Mouse (Mus musculus) large intestine, adult 2 months (tissue): ENCODE data around the gene Tinf2. TPM values are rescaled to one million over a fixed set of nuclear protein-coding genes. Genes with fewer than 3 reads are reported as not detected.

ENCODE experiments used
- DNase-seq: peaks from one replicate; pipeline ENCODE4 v3.0.0-alpha.2; 2012; ENCODE audit warnings: low read depth, low spot score
- WGBS: fragments of 180-500 bp; shearing (Covaris S2); methylation state at CpG from one replicate; pipeline ENCODE4 v1.1.7; 2018; 5-methylcytosine and 5-hydroxymethylcytosine counted together
- polyA plus RNA-seq: library from polyadenylated mRNA; depleted of rRNA; stranded (reverse); fragments of >200 nt; gene quantifications from 2 replicates; pipeline ENCODE4 v1.2.3, GENCODE M21; 2012; rRNA removed

Gene Tinf2
- polyA plus RNA-seq, result 16.5 and 22.5 TPM in 2 replicates

DNA sequence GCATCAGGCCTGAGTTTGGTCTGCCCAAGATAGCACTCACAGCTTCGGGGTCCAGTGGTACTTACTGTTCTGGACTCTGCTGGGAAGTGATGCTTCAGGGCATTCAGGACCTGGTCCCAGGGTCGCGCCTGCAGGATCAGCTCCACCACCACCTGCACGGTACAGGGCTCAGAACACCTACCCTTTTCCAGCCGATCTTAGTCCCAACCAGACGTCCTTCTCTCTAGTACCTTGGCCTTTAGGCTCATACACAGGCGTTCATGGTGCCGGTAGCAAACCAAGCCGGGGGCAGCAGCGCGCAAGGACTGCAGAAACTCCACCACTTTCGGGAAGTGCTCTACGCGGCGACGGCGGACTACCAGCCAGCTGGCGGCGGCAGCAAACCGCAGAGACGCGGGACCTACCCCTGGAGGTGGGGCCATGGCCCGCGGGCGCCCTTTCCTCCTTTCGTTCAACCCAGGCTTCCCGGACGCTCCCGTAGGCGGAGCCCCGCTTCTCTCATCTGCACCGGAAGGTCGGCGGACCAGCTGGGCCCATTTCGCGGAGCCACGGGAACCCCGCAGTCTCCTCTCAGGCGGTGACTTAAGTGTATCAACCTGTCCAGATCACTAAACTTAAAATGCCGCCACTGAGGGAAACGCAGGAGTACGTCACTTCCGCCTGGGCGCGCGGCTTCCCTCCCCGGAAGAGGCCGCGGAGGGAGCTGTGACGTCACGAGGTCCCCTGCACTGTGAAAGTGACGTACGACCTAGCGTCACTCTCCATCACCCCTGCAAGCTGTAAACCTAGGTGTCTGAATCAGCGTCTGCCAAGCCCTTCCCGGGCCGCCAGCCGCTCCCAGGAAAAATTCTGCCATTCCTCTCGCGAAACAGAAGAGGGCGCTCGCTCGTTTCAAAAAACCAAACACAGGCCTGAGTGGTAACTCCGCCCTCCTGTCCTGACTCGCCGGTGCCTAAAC, at the start of gene Tinf2:
Gene Tinf2 (minus strand): TSS at position 661 of the 958 bp plus-strand sequence.
- under 1% methylated on average over 66 of the region's 66 CpGs for WGBS
- peak; percentile 87 for DNase-seq

DNA sequence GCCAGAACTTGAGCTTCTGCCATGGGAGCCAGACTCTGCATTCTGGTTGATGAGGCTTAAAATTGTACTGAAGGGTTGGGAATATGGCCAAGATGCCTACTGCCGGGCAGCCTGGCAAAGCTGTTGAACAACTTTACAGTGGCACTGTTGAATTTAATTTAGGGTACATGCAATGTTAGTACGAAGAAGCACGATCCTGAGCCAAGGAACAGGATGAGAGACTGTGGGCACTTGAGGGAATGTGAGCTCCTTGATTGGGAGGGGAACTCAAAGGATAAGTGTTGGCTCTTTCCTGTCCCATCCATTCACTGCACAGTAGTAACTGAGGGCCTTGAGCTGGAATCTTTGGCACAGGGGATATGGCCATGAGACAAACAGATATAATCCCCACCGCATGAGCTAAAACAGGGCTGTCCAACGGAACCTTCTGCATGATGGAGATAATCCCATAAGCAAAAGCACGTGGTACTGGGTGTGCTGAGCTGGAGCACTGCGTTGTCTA, 49.0 kb upstream of the Tinf2 start:
- WGBS, result 73% methylated on average over 7 of the region's 7 CpGs

DNA sequence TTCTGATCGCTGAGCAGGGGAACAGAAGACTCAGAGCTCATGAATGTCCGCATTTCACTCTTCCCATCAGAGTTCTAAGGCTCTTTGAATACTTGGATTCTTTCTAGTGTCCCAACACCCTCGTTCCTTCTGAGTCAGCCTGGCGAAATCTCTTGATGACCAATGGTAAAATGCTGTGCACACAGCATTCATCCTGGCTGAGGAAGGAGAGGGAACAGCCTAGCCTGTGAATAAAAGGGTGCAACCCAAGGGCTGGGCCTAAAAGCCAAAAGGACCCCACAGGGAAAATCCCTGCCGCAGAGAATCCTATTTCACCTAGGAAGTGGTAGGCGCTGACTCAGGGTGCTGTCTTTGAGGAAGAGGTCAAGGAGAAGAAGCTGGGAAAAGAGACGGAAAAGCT, 48.5 kb upstream of the Tinf2 start:
- WGBS, result 82% methylated on average over 7 of the region's 7 CpGs
- DNase-seq, result no peak

More for the DNA sequence above, 49.0 kb upstream of the Tinf2 start:
- DNase-seq, result no peak

DNA sequence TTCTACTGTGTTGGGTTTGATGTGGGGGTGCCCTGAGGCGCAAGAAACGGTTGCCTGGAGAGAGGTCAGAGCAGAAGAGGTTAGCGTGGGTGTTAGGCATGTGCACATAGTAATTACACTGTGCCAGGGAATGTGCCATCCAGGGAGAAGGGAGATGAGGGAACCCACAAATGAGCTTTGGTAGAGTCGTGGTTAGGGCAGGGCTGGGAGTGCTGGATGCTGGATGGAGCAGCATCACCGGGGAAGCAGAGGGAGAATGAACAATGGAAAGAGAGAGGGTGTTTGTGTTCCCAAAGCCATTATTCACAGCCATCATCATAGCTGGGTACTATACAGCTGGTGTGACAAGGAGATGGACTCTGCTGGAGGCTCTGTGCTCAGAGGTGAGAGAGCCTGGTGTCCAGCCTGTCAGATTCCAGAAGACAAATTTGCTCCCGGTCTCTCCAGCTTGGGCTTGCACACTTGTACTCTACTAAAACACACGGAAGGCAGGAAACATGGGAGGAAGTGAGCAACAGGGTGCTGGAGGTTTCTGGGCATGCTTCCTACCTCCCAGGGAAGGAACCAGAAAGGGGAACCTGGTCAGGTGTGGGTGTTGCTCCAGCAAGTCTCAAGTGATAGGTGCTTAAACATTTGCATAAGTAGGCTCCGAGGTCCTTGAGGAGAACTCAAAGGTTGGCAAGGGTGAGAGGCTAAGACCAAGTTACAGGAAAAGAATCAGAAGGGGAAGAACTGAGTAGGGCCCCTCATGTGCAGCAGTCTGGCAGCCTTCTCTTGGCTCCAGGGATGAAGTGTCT, 46.5 kb upstream of the Tinf2 start:
- WGBS, result 65% methylated on average over 8 of the region's 8 CpGs
- DNase-seq, result no peak

DNA sequence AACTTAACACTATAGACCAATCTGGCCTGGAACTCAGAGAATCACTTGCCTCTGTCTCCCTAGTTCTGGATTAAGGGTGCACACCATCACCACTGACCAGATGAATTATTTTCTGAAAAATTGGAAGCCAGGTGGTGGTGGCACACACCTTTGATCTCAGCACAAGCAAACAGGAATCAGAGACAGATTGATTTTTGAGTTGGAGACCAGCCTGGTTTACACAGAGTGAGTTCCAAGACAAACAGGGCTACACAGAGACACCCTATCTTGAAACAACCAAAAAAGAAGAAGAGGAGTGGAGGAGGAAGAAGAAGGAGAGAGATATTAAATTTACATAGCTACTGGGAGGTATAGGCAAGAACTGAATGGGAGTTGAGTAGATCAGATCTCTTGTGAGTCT, 44.6 kb upstream of the Tinf2 start:
- DNase-seq, result no peak

DNA sequence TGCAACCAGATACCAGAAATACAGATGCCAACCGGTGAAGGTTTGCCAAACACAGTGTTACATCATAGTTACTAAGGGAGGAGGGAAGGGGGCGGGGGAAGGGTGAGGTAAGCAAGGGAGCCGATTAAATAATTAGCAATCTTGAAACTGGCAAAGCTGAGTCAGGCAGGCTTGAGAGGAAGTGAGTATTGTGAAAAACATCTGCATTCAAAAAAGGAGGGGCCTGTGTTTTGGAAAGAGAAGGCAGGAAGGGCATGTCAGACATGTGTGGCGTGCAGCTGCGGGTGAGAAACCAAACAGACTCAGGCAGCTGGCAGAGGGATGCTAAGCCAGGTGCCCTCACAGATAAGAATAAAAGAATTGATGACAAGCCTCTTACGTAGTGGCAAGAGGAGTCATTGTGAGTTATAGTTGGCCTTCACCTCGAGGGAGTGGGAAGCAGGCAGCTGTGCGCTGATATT, 42.8 kb upstream of the Tinf2 start:
- no peak for DNase-seq
- WGBS, result 27% methylated on average over 8 of the region's 8 CpGs

DNA sequence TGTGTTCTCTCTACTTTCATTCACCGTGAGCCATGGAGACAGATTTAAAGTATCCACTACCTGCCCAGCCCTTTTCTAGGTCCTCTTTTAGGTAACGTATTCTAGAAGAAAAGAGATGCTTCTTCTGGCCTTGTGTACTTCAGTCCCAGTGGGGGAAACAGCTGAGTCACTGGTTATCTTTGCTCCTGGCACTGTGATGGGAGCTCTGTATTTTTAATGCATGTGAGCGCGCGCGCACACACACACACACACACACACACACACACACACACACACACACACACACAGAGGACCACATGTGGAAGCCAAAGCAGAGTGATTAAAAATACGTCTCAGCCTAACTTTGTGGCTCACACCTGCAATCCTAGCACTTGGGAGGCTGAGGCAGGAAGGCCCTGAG, 41.8 kb upstream of the Tinf2 start:
- WGBS, result 94% methylated on average over 7 of the region's 7 CpGs
- no peak for DNase-seq

DNA sequence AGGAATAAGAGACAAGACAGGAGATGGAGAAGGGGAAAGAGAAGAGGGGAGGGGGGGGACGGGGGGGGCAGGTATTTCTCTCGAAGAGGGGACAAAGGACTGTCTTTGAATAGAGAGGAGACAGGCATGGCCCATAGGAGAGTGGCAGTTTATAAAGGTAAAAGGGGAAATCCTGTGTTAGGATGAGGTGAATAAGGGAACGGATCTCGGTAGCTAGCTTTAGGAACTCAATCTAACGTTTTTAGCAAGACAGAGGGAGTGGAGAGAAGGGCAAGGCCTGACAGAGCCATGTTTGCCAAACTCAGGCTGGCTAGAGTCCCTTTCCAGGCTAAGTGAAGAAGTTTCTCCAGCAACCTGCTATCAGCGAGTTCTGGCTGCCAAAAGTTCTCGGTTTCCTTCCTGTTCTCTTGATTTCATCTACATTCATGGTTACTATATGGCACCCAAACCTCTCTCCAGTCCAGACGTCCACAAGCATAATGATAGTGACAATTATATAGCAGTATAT, 40.9 kb upstream of the Tinf2 start:
- 51% methylated on average over 8 of the region's 8 CpGs for WGBS
- DNase-seq, result no peak

DNA sequence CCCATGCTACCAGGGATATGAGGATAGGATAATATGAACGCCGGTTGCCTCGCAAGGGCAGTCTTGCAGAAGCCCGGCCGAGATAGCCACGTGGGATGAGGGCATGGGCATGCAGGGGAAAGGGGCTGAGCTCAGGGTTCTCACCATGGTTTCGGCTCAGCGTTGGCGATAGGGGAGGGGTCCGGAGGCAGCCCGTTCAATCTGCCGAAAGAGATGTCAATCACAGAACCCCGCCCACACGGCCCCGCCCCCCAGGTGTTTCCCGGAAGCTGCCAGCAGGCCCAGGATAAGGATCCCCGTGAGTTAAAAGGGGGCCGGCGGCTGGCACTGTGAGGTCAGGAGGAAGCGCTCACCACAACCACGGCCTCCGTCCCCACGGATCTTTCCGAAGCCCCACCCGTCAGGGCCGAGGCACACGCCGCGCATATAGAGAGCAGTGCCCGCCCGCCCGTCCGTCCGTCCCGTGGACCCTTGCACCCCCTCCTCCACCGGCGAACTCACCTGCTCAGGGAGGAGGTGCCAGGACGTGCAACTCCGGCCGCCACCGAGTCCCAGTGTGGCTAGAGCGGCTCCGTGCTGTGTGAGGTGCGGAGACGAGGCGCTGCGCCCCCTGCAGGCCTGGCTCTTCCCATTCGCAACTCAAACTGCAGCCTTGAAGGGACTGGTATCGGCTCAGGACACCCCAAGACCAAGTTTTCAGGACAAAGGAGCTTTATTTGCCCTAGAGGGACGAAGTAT, 40.2 kb upstream of the Tinf2 start, which contains the start of gene Rabggta:
Gene Rabggta (minus strand): TSS at position 564 of the 738 bp plus-strand sequence.
- under 1% methylated on average over 50 of the region's 50 CpGs for WGBS
- DNase-seq, result peak; percentile 86

DNA sequence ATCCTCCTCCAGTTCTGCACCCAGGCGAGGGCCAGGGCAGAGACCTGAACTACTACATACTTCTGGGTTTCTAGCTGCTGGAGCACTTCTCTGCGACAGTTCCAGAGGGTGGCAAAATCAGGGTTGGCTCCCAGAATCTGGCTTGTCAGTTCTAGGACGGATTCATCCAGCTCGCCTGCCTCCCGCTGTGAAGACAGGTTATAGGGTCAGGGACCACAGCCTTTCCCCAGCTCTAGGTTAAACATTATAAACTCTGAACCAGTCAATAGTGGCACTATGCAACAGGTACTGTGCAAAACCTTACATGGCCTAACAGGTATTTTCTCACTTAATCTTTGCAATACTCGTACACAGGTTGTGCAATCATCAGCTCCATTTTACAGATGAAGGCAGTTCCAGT, 39.5 kb upstream of the Tinf2 start:
- WGBS, result 84% methylated on average over 6 of the region's 6 CpGs
- no peak for DNase-seq

DNA sequence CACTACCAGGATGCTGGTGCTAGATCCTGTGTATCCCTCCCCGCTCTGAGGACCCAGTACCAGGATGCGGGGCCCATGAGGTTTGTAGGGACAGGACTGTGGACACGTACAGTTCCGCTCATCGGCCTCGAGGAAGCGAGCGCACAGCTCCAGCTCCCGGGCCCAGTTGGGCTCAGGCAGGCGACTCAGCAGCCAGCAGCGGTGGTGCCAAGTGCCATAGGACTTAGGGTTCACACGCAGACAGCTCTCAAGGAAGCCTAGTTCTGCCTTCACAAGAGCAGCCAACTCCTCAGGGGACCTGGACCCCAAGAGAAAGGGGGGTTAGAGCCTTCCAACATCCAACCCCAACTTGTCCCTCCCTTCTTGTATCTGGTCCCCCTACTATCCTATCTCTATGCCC, 39.0 kb upstream of the Tinf2 start:
- no peak for DNase-seq
- 94% methylated on average over 12 of the region's 12 CpGs for WGBS

DNA sequence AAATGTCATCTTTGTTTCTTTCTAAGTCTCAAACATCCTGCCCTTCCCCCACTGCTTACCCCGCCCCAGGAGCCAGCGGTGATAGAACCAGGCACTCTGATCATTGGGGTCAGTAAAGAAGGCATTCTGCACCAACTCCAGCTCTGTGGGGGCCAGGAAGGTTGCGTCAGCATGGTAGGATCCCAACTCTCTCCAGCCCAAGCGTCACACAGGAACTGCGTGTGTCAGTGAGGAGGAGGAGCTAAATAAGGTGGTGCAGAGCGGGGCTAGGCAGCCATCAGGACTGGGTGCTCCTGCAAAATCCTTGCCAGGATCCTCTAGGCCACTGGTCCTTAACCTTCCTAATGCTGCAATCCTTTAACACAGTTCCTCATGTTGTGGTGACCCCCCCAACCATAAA, 38.1 kb upstream of the Tinf2 start:
- 92% methylated on average over 6 of the region's 6 CpGs for WGBS

DNA sequence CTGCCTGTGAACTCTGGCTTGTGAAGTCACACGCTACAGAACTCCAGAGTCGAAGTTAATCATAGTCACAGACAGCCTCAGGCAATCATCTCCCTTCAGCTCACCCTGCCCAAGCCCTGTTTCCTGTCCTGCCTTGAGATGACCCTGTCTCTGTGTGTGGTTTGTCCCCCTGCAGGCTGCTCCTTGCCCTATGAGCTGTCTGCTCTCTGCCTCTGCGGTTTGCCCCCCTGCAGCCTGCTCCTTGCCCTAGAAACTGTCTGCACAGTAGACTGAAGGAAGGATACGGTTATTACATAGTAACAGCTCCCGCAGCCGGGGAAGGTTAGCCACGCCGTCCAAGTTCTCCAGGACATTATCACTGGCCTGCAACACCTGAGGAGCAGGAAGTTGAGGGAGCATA, 35.3 kb upstream of the Tinf2 start:
- DNase-seq, result no peak
- 86% methylated on average over 8 of the region's 8 CpGs for WGBS

More for the DNA sequence above, 38.1 kb upstream of the Tinf2 start:
- DNase-seq, result no peak

DNA sequence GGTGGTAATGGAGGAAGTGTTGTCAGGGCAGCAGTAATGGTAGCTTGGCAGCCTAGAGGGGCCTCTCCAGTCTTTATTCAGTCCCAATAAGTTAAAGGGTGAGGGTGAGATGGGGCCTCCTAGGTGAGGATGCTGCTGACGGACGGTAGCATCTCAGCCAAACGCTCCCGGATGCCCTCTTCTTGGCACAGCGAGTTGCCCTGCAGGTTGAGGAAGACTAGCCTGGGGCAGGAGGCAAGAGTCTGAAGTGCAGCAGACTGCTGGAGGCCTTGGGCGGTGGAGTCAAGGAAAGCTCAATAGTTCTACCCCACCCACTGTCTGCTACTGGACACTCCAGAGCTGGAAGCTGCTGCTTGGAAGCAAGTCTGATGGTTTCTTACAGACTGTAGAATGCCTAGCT, 34.7 kb upstream of the Tinf2 start:
- no peak for DNase-seq
- WGBS, result 96% methylated on average over 6 of the region's 6 CpGs

DNA sequence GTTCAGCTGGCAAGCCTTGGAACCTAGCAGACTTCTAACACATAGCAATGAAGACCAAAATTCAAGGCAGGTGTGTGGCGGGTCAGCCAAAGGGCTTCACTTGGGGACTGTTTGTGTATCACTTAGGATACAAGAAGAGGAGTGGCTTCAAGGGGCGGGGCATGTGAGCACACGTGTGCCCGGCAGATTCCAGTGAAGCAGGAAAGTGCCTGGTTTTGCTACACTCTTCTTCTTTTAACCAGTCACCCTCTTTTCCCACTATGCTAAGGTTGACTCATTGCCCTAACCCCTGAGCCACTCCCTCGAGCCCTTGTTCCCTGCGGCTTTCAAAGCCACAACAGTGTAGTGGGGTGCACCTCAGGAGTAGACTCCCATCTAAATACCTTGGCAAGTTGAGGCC, 33.3 kb upstream of the Tinf2 start:
- WGBS, result 18% methylated on average over 6 of the region's 6 CpGs
- DNase-seq, result no peak

DNA sequence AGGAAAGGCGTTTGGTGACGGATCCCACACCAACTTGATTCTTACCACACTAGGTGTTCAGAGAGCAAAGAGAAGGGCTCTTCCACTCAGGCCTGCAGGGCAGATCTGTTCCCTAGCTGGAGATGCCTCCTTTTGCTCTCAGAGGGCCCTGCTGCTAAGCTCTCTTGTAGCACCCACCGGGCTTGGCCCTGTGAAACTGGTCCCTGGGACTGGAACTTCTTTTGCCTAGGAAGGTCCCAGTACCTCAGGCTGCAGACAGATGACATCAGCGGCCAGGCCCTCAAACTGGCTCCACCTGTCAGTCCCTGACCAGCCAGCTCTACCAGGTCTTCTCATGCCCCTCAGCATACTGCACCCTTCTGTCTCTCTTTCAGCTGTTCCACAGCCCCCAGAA, 32.1 kb upstream of the Tinf2 start, which contains the start of gene Tgm1:
Gene Tgm1 (minus strand): TSS at position 198 of the 394 bp plus-strand sequence.
- DNase-seq, result no peak

DNA sequence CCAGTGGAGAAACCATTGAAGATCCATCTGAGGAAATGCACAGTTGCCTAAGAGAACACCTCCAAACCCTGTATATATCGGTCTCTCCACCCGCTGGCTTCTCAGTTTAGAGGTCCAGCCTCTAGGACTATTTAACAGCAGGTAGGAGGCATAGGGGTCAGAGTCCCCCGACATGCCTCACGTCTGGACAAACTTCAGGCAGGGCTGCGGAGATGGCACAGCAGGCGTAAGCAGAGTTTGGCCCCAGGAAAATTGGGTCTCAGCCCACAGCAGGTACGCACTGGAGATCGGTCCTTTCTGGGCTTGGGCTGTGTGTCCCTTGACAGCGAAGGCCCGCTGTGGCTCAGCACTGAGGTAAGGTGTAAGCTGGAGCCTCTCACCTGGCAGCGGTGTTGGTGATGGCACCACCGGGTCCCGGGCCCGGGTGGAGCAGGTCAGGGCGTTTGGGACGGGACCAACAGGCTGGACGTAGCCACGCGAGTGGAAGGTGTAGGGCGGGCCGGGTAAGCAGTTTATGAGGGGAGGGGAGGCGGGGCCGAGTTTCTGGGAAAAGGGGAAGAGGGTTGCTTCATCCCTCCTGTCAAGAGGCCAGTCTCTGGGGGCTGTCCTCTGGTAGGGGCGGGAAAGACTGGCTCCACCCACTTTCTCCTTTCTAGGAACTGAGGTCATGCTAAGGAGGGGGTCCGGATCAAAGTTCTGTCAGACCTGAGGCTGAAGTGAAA, 31.5 kb upstream of the Tinf2 start:
- WGBS, result 10% methylated on average over 25 of the region's 25 CpGs
- no peak for DNase-seq

More for the DNA sequence above, 32.1 kb upstream of the Tinf2 start, which contains the start of gene Tgm1:
- WGBS, result 45% methylated on average over 4 of the region's 4 CpGs

DNA sequence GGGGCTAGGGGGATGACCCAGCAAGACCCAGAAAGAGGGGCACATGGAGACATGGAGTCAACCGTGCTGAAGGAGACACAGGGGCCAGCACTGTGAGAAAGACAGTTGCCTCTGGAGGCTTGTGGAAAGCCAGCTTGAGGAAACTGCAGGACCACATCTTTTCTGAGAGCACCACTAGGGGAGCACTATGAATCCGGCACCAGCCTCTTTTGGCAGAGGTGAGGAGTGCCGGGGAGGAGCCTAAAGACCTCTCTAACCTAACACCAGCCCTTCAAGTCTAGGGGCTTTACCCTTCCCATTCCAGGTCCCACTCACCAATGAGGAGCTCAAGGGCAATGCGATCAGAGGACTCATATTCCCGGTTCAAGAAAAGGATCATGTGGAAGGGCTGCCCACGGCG, 30.2 kb upstream of the Tinf2 start:
- 82% methylated on average over 7 of the region's 7 CpGs for WGBS
- DNase-seq, result no peak

DNA sequence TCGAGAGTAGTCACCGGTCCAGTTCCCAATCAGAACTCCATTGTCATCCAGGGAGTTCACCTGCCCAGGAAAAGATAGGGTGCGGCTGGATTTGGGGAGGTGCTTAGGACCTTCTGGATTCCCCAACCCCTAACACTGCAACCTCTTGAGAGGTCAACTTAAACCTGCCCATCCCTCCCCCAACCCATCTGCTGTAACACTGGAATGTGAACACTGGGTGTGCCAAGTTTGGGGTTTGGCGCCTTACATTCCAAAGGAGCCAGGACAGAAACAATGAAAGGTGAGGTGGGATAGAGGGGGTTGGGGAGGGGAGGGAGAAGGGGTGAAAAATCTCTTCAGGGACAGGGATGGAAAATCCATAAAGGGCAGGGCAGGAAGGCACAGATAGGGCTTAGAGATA, 27.9 kb upstream of the Tinf2 start:
- 77% methylated on average over 4 of the region's 4 CpGs for WGBS
- no peak for DNase-seq
